Mouse (Mus musculus) cerebellum, adult 9-10 months (tissue): Measurements from ENCODE around the gene Arhgef1.
"Not testable (repeated sequence)": the region's sequence is repeated elsewhere in the genome, so short reads cannot be mapped to it uniquely, and the experiment has no call there.

Experiments
- DNase-seq: peaks from one replicate; pipeline ENCODE4 v3.0.0; 2022

Gene Arhgef1

DNA sequence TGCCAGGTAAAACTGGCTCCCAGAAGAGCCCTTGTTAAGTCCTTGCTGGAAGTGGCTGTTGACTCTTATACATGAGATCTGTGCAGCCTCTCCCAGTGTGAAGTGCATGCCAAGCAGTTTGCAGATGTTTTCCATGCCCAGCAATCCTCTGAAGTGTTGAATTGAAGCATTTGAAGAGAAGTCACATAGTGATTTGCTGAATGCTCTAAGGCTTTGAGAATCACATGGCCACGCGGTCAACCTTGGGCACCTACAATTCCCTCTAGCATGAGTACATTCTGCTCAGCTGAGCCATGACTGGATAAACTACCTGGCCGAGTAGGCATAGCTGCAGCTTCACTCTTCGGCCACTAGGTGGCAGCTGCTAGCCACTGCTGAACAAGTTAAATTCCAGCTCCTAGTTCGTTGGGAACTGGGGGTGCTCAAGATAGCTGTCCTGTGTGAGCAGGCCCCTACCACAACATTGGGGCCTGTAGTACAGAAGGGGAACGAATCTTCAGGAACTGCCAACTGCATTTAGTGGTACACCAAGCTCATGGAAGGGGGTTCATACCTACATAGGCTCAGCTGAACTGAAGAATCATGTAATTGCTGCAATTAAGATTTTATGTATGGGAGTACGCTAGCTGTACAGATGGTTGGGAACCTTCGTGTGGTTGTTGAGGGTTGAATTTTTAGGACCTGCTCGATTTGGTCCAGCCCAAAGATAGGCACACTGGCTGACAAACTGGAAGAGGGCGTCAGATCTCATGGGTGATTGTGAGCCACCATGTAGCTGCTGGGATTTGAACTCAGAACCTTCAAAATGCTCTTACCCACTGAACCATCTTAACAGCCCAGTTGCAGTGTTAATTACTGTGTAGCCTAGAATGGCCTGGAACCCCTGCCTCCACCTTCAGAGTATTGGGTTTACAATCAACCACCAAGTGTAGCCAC lies 12.2 kb upstream of the Arhgef1 start:
- DNase-seq = peak; percentile 79

DNA sequence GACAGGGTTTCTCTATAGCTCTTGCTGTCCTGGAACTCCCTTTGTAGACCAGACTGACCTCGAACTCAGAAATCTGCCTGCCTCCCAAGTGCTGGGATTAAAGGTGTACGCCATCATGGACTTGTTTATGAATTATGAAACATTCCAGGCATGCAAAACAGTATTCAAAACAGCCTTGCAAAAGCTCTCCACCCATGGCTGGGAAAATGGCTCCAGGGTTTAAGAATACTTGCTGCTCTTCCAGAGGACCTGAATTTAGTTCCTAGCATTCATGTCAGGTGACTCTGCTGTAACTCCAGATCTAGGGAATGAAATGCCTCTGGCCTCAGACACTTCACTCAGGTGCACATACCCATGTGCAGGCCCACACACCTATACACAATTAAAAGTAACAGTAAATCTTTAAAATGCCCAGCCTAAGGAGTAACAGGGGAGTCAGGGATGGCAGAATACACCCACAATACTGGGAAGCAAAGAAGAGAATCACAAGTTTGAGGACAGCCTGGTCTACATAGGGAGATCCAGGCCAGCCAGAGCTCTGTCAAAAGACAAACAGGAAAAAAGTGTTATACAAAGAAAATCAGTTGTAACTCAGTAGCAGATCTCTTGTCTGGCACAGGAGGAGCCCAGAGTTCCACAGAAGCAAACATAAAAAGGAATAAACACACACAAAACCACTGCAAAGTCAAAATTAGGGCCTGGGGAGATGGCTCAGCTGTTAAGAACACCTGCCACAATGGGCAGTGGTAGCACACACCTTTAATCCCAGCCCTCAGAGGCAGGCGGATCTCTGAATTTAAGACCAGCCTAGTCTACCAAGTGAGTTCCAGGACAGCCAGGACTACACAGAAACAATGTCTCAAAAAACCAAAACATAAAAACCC lies 11.2 kb upstream of the Arhgef1 start:
- DNase-seq = no peak

DNA sequence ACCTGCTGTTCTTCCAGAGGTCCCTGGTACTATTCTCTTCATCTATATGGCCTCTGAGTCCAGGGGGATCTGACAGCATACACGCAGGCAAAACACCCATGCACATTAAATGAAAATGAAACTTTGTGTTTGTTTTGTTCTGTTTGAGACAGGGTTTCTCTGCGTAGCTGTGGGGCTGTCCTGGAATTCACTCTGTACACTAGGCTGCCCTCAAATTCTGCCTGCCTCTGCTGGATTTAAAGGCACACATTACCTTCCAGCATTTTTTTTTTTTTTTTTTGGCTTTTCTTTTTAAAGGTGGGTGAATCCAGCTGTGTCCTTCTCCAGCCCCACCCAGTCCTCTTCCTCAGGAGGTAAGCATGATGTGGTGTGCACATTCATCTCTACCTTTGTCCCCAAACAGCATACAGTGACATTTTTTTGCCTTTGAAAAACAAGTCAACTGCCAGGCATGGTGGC lies 10.6 kb upstream of the Arhgef1 start:
- DNase-seq = no peak

DNA sequence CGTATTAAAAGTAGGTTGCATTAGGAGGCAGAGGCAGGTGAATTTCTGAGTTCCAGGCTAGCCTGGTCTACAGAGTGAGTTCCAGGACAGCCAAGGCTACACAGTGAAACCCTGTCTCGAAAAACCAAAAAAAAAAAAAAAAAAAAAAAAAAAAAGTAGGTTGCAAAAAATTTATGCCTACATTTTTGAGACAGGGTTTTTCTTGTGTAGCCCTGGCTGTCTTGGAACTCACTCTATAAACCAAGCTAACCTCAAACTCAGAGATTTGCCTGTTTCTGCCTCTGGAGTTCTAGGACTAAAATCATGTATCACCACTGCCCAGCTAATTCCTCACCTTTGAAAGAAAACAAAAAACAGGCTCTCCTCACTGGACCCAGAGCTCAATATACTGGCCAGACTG lies 7.0 kb upstream of the Arhgef1 start:
- DNase-seq = not testable (repeated sequence)

DNA sequence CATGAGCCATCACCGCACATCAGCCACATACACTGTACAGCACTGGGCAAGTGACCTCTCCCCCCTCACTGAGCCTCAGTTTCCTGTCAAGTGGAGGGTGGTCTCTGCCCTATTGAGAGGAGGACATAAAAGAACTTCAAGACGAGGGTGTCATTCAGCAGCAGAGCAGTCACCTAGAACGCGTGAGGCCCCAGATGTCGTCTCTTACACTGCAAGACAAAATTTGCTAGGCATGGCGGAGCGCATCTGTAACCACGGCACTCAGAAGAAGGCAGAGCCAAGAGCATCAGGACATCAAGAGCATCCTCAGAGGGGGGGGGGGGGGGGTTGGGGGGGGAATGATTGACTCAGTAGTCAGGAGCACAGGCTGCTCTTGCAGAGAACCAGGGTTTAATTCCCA lies 6.4 kb upstream of the Arhgef1 start:
- no peak for DNase-seq

DNA sequence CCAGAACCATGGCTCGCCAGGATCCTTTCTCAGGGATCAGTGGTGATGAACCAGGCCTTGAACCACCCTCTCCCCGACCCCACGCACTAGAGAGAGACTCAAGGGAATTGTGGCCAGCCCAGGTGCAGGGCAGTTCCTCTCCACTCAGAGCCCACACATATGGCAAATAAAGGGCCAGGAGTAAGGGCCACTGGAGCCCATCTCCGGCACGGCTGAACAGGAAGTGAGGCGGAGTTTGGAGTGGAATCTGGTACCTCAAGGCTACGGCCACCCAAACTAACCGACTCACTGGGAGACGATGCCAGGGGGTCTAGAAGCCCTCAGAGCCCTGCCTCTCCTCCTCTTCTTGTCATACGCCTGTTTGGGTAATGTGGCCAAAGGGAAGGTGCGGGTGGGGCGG lies 5.5 kb upstream of the Arhgef1 start, which contains the start of gene Cd79a:
Gene Cd79a (plus strand): TSS at position 158 of the 400 bp plus-strand sequence.
- DNase-seq = no peak

DNA sequence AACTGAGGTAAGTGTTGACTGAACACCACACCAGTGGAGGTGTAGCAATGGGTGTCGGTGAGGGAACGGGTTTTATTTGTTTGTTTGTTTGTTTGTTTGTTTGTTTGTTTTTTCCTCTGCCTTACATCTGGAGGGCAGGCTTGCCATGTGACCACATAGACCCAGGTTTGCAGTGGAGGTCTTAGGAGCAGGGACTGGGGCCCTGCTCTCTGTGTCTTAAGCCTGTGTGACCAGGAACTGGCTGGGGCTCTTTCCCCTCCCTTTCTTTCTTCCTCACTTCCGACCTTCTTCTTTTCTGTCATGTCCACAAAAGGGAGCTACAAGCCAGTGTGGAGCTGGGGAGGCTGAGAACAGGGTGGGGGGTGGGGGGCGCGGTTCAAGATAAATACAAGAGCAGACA lies 4.8 kb upstream of the Arhgef1 start:
- DNase-seq = no peak

DNA sequence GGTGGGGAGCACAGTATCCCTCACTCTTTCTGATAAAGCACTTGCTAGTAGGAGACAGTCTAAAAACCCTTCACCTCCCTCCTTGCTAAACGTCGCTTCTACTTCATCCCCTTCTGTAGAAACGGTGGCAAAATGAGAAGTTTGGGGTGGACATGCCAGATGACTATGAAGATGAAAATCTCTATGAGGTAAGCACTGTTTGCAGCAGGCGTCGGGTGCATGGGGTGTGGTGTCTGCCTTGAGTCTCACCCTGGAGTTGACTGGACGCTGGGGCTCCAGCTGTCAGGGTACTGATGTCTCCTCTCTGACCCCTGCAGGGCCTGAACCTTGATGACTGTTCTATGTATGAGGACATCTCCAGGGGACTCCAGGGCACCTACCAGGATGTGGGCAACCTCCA lies 1.6 kb upstream of the Arhgef1 start:
- DNase-seq = no peak

DNA sequence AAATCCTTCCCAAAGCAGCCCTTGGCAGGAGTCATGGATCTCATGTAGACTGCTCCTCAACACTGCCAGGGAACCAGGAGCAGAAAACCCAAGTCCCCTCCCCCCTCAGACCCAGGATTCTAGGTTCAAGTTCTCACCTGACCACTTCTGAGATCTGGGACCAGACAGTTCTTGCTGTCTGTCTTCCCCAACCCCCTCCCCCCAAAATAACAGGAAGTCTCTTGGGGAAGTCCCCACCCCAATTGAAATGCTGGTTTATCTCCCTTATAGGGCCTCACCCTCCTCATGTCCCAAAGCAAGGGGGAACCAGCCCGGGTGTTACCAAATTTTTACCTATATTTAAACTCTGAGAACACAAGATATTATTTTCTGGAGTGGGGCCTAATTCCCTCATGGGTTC lies 870 bp upstream of the Arhgef1 start:
- DNase-seq = peak; percentile 51

DNA sequence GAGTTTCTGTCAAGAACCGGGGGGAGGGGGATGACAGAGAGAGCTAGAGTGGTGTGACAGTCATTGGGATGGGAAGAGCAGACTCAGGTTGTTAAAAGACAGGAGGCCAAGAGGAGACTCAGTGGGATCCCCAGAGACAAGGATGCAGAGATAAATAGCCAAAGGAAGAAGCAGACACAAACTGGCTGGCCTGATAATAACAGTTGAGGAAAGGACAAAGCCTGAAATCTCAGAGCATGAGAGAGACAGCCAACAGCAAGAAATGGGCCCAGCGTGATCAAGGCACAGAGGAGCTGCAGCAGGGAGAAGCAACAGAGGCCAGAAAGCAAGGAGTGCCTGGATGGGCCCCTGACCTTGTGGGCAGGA lies 465 bp upstream of the Arhgef1 start:
- DNase-seq = peak; percentile 61

DNA sequence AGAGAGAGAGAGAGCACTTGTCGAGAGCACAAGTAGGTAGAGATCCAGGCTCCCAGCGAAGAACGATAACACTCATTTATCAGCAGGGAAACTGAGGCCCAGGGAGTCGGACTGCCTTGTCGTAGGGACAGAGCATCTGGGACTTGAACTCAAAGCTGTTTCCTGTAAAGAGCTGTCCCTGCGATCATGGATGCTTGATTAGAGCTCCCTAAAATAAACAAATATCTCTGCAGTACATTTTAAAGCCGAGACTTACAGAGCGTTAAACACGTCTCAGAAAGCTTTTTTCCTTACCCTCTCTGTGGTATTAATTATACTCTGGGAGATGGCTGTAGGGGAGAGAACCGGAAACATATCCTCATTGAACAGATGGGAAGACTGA lies 723 bp downstream of the Arhgef1 start:
- no peak for DNase-seq

DNA sequence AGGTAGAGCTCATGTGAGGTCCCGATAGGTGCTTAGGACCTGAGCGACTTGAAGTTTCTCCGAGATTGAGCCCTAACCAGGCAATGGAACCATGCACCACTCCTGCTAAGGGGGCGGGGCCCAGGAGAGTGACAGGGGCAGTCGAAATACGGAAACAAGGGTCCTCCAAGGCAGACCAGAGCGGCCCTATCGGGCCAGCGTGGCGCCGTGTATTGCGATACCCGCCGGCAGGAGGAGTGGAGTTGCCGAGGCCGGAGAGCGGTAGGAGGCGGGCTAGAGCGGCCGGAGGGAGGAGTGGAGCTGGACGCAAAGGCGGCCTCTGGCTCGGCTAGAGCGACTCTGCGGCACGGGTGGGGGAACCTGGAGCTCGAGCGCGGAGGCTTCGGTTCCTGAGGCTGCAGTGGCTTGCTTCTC lies 1.4 kb downstream of the Arhgef1 start:
- DNase-seq = peak; percentile 98

DNA sequence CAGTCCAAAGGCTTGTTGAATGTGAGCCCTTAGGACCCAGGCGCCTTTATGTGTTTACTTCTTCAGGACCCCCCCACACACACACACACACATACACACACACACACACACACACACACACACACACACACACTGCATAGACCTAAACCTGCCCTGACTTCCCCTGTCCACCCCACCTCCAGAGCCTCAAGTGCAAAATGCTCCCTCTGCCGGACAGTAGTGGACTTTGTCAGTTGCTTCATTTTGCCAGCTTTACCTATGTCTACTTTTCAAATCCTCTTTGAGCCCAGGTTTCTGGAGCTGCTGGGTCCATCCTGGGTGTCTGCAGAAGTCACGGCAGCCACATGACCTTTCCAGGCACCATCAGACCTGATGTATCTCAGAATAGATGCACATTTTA lies 2.2 kb downstream of the Arhgef1 start:
- peak; percentile 80 for DNase-seq

DNA sequence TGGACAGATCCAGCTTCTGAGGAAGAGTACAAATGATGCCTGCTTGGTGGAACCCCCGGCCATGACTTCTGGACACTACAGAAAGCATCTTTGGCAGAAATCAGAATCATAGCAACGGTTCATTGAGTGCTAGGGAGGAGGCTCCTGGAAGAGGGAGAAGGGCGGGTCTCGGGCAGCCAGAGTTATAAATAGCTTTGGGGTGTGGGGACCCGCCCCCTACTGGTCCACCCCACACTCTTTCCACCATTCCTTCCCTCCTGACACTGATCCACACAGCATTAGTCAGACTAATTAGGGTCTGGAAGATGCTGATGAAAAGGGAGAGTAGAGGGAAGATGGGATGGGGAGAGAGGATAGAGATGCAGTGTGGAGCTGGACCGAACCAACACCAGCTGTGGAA lies 3.8 kb downstream of the Arhgef1 start:
- DNase-seq = no peak

DNA sequence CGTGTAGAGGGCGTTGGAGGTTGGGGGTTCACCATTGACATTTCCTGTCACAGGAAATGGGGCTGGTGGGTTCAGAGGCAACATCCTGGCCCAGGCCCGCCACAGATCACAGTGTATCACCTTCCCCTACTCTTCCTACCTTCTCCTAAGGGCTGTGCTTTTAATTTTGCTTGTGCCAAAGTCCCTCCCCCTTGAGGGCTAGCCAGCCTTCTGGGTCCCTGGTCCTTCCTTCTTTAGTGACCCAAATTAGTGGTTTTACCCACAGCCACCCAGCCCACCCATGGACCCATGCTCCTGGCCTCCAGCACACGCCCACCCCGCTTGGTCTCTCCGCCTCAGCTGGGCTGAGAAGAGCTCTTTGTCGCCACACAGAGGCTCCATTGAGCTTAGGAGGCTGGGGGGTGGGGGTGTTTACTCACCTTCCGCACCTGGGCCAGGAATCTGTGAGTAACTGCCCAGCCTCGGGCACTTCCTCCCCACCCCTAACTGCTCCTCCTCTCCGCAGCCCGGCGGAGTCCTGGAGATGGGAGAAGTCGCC lies 4.6 kb downstream of the Arhgef1 start:
- no peak for DNase-seq

DNA sequence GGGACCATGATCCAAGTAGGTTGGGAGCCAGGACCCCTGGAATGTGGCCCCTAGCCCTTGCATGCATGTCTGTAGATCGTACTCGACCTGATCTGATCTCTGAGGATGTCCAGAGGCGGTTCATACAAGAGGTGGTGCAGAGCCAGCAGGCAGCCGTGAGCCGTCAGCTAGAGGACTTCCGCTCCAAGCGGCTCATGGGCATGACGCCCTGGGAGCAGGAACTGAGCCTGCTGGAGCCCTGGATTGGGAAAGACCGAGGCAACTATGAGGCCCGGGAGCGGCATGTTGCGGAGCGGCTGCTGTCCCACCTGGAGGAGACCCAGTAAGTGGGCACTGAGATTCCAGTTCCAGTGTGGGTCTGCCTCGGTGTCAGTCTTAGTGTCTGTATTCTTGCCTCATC lies 9.8 kb downstream of the Arhgef1 start:
- DNase-seq = no peak

DNA sequence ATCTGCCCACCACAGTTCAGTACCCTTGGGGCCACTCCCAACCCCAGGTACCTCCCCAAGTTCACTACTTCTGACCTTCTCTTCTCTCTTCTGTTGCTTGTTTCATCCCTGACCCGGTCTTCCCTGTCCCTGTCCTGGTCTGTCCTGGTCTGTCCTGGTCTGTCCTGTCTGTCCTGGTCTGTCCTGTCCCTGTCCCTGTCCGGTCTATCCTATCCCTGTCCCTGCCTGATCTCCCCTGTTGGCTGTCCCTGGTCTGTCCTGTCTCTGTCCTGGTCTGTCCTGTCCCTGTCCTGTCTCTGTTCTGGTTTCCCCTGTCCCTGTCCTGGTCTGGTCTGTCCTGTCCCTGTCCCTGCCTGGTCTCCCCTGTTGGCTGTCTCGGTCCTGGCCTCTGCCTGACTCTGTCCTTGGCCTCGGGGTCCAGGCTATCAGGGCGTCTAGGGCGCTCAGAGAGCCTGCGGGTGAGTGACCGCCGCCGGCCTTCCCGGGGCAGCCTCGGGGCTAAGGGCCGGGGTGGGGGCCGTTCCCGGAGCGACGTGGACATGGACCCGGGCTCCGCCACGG lies 16.1 kb downstream of the Arhgef1 start:
- DNase-seq = no peak

DNA sequence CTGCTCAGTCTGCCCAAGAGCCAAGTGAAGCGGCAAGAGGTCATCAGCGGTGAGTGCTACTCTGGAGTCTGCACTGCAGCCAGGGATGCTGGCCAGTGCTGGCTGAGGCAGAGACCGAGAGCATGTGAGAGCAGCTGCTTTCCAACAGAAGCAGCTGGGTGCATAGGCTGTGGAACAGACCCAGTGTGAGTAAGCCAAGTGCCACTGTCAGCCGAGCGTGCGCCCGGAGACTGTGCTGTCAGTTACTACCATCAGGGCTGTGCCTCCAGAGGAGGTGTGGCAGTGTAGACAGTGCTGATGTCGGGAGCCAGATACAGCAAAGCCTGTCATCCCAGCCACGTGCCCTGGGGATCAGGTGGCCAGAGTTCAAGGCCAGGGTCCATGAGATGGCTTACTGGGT lies 17.0 kb downstream of the Arhgef1 start:
- no peak for DNase-seq

DNA sequence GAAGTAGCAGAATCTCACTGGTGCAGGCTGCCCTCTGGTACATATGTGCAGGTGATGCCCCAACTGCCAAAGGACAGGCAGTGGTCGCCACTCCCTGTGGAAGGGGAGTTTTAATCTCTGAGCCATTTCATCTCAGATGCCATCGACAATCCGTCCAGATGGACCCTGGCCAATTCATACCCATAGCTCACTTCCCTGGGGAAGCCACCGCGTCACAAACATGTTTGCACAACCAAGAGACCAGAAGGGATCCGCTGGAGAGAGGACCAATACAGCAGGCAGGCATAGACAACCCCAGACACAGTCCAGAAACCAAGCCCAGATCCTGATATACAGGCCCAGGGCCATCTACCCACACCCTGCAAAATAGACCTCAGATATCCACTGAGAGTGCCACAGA lies 27.8 kb downstream of the Arhgef1 start:
- no peak for DNase-seq

DNA sequence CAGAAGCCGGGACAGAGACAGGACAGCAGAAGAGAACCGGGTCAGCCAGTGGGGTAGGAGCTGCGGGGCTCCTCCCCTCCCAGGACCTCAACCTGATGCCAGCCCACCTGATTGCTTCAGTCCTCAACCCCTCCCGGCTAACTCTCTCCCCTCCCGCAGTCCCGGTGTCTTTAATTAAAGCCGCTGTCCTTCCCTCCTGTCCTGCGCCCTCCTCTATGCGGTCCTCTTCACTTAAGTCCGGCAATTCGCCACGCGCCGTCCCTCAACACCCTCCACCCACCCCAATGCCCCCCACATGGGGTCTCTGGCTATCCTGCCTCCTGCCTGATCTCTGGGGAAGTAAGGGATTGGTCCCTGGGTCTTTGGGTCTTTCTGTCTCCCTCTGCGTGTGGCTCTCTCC lies 28.9 kb downstream of the Arhgef1 start:
- DNase-seq = no peak

DNA sequence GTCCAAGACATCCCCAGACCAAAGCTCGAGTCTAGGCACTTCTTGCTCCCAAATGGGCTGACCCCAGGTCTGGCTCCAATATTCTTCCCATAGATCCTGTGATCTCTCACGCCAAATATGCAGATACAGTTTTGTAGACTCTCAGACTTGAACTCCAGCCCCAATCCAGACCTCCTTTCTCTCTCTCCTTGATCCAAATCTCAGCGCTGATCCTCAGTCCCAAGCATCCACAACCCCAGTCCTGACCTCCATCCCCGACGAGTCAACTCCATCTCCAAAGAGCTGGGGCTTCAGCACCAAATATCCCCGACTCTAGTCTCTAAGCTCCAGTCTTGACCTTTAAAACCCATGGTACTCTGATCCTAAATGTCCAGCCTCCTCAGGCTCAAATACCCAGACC lies 40.9 kb downstream of the Arhgef1 start:
- no peak for DNase-seq

DNA sequence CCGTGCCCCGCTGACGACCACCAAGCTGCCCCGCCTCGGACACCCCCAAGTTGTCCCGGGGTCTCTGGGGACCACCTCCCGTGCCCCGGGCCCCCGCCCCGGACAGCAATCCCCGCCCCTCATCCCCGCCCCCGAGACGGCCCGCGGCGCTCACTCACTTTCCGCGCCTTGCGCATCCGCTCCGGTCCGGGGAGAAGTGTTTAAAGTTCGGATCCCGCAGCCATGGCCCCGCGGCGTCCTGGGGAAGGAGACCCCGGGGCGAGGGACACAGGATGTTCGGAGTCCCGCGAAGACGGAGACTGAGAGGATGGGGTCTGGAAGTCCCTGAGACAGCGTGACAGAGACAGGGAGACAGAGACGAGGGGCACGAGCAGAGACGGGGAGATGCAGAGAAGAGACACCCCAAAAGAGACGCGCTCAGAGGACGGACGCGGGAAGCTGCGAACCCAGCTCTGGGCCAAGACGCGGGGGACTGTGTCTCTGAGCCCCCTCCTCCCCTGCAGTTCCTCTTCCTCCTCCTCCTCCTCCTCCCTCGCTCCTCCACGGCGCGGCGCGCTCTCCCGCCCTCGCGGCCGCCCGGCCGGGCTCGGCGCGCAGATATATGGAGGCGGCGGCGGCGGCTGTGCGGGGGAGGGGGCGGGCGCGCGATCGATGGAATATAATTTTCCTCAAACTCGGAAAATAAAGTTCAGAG lies 41.7 kb downstream of the Arhgef1 start, which contains the start of gene Gm4881:
Gene Gm4881 (minus strand): TSS at position 238 of the 694 bp plus-strand sequence.
- no peak for DNase-seq
